Mouse (Mus musculus): ENCODE results near the gene Tyr.

- TF ChIP-seq CTCF (IDR thresholded peaks at IDR 0.05; ENCODE audit: borderline replicate concordance, insufficient read depth, low read depth, low read length) (no peak), POLR2A (IDR thresholded peaks at IDR 0.05; ENCODE audit: borderline replicate concordance, insufficient read depth, low read length) (no peak)
These were observed 5.3 kb downstream of the Tyr start for GRCm38 (mm10) chr7:87488024-87488423.

Measured in cerebellum, adult 2 months (tissue).